Comparison of ENCODE assay signal across 8 mouse cellular contexts in genomic region chr7:139441761-139442211, GRCm38 (mm10). TPM values are rescaled to one million over a fixed set of nuclear protein-coding genes. Genes with fewer than 3 reads are reported as not detected.
A peak's percentile ranks its signal among the peaks of the same experiment; 100 is the strongest.
DNase-seq lines count a peak whose midpoint lies in the region; ATAC-seq and TF ChIP-seq lines count a peak whose summit lies in the region.

No protein-coding gene starts in this region.

- H3K4me1 ChIP-seq in heart, adult 2 months (ENCODE audit: control insufficient read depth, insufficient read depth, low read length): peaks cover 48% of the 10 kb centered on the region
- peaks cover 15% of the 10 kb centered on the region for H3K4me1 ChIP-seq in midbrain, embryonic 16.5 days (ENCODE audit: control insufficient read depth, insufficient read depth, low read length)

- 13% methylated on average over 10 of the region's 10 CpGs for WGBS in heart, adult 2 months
- 70% methylated on average over 10 of the region's 10 CpGs for WGBS in midbrain, embryonic 16.5 days

- peak; percentile 52 for TF ChIP-seq CTCF in heart, adult 2 months (IDR thresholded peaks at IDR 0.05)

- no peak for DNase-seq in cerebellum, adult 11 months
- DNase-seq in adrenal gland, adult 8-10 months: peak; percentile 48
- DNase-seq in heart, adult 2 months: peak; percentile 55 to 70
- DNase-seq in kidney, postnatal 14 days: peak; percentile 52
- DNase-seq in thymus, postnatal 36 days: no peak
- no peak for DNase-seq in frontal cortex, postnatal 25 days (ENCODE audit: low spot score in 2 of 2)

- peak overlapping the region; percentile 29 for H3K27ac ChIP-seq in heart, adult 2 months
- no peak overlapping the region for H3K27ac ChIP-seq in midbrain, embryonic 16.5 days (ENCODE audit: low read length)

- H3K79me2 ChIP-seq in heart, adult 2 months (replicated peaks; ENCODE audit: control insufficient read depth, insufficient read depth, low read length): peaks cover 7% of the 10 kb centered on the region

- H3K4me2 ChIP-seq in midbrain, embryonic 16.5 days (ENCODE audit: low read length): no peak overlapping the region

- peak; percentile 26; the same call in 1 of the 2 replicates for ATAC-seq in cerebellum, adult (ENCODE audit: insufficient number of reproducible peaks, low FRiP score, low TSS enrichment)
- ATAC-seq in midbrain, embryonic 16.5 days: no peak

- no peaks in the 10 kb centered on the region for H3K9me3 ChIP-seq in midbrain, embryonic 16.5 days (replicated peaks; ENCODE audit: control insufficient read depth, low read length, poor library complexity, severe bottlenecking)

- H3K36me3 ChIP-seq in heart, adult 2 months (ENCODE audit: control insufficient read depth, insufficient read depth, low read length): peaks cover 12% of the 10 kb centered on the region; the same call in 1 of the 2 replicates
- no peaks in the 10 kb centered on the region for H3K36me3 ChIP-seq in midbrain, embryonic 16.5 days (ENCODE audit: control insufficient read depth, insufficient read depth, low read length)

- no peaks in the 10 kb centered on the region for H3K27me3 ChIP-seq in heart, adult 2 months (ENCODE audit: control insufficient read depth, insufficient read depth, low read length)
- no peaks in the 10 kb centered on the region for H3K27me3 ChIP-seq in midbrain, embryonic 16.5 days (ENCODE audit: control insufficient read depth, insufficient read depth, low read depth, low read length)

- intact Hi-C loops in heart, adult 2 months (cut with DNase I): no loop called here

- H3K9ac ChIP-seq in heart, adult 2 months (ENCODE audit: low read depth, low read length): no peak overlapping the region
- H3K9ac ChIP-seq in midbrain, embryonic 16.5 days (ENCODE audit: low read depth, low read length): no peak overlapping the region

- H3K4me3 ChIP-seq in heart, adult 2 months: no peak overlapping the region
- no peak overlapping the region for H3K4me3 ChIP-seq in midbrain, embryonic 16.5 days (ENCODE audit: low read depth, low read length)

- TF ChIP-seq EP300 in heart, adult 2 months (IDR thresholded peaks at IDR 0.05; ENCODE audit: insufficient read depth, low read depth, low read length): no peak

- TF ChIP-seq POLR2A in heart, adult 2 months (IDR thresholded peaks at IDR 0.05; ENCODE audit: insufficient read depth, low read depth, low read length): no peak

RNA-seq across cellular contexts. Expression of gene Inpp5a, which starts 52.9 kb away (rescaled TPM):
- total RNA-seq in adrenal gland, adult 8-10 months (2022): 10 to 100 TPM; 85.2 to 98.8 (median 89.6) TPM
- 100 to 1,000 TPM; 280 to 306 TPM for total RNA-seq in heart, adult 2 months (2021)
- polyA plus RNA-seq in heart, adult 2 months (2012; rRNA removed): 134 and 195 TPM in 2 replicates
- 15.3 and 15.4 TPM in 2 replicates for polyA plus RNA-seq in midbrain, embryonic 16.5 days (2015; fragmentation: Nextera tagmentation; extraction: Ambion mirVana)

Comparison
In these comparisons a context has a peak if more than half of its experiments do, and no peak if none do; other contexts are left out.
1. DNase-seq: peak in adrenal gland, adult 8-10 months (single experiment), heart, adult 2 months (2 of 2) and kidney, postnatal 14 days (single experiment); none in cerebellum, adult 11 months (single experiment), thymus, postnatal 36 days (0 of 2) and frontal cortex, postnatal 25 days (0 of 2).